Mouse (Mus musculus) gastrocnemius, postnatal 25 days (tissue): ENCODE measurements at regions not wholly inside any gene's neighbourhood (a gene's known extent, or its start where the extent isn't known, plus 50 kb on each side); places are given as distances from the start of the nearest gene placed in this dataset.

Source experiments
- DNase-seq: peaks from one replicate; pipeline ENCODE4 v3.0.0; 2022

DNA sequence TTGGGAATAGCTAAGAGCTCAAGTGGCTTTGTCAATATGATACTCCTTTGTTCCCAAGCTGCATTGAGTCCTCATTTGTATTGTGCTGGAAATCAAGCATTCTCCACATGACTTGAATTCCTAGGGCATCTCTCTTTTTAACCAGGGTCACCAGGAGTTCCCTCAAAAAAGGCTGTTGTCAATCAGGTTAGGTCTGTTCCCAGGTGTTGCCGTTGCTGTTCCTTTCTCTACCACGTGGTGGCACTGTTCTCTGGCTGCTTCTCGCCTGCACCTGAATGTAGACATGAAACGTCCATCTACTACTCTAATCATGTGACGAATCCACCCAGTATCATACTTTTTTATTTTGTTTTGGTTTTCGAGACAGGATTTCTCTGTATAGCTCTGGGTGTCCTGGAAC is 118.3 kb downstream of the S1pr1 start:
- no peak for DNase-seq

DNA sequence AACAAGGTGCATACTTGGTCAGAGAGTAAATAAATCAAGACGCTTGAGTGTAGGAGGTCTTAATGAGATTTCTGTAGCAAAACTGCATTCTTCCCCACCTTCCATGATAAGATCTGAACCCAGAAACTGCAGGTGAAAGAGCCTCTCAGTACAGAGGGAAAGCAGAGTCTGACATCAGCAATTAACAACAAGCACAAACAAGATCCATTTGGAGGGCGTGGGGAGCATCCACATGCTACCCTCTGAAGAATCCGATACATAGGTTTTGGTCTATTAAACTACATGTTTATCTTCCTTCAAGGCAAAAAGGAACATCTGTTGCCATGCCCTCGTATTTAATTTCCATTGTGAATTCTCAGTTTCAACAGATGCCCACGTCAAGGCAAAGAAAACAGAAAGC is 124.2 kb downstream of the S1pr1 start:
- no peak for DNase-seq

DNA sequence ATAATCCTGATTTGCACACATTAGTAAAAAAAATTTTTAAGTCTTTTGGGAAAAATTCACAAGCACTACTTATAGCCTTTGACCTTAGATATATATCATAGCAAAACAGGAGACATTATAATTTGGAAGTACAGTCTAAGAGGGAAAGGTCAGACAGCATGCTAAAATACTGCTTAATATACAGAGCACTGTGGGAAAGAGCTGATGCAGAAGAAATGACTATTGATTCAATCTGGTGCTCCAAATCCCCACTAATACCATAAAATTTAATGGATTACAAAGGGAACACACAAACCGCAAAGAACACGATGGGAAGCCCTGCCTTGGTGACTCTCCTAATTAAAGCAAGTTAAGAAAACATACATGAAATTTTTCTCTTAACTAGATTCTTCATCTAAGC is 126.3 kb downstream of the S1pr1 start:
- no peak for DNase-seq

DNA sequence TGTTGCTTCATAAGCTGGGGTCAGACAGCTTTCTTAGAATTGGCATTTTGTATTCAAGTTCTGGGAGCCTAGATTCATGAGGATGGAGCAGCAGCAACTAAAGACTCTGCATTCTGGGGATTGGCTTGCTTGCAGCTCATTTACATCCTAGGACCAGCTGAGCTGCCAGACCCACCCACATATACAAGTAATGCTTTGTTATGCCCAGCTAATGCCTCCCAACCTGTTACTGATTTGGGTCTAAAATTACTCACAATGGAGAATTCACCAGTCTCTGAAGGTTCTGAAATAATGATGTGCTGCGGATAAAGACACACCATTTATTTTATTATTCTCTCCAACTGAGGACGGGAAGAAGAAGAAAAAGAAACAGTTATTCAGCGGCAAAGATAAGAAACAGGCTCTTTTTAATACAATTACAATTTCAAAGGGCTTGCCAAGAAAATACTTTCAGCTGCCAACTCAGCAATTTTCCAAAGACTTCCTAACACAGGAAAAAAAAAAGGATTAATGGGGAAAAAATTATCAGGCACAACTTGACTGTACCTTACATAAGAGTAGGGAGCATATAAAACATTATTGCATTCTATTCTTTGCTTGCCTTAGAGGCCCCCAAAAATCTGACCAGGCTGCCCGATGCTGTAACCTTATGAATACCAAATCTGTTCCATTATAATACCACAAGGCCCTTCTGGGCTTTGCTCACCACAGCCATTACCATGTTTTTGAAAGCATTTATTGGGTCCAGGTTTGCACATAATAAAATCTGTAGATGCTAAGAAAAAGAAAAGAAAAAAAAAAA is 134.5 kb downstream of the S1pr1 start:
- DNase-seq = no peak

DNA sequence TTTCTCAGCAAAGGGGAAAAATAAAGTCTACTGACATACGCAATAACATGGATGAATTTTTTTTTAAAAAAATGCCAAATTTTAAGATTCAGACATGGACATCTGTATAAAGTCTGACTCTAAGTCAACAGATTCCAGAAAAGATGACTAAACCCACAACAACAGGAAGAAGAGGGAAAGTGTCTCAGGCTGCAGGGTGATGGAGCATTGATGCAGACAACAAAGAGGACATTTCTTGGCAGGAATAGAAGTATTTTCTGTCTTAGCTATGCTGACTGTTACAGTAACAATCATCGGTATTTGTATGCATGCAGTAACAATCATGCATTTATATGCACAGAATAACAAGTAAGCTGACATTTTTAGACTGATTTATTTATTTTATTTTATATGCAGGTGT is 139.5 kb downstream of the S1pr1 start:
- DNase-seq = no peak

DNA sequence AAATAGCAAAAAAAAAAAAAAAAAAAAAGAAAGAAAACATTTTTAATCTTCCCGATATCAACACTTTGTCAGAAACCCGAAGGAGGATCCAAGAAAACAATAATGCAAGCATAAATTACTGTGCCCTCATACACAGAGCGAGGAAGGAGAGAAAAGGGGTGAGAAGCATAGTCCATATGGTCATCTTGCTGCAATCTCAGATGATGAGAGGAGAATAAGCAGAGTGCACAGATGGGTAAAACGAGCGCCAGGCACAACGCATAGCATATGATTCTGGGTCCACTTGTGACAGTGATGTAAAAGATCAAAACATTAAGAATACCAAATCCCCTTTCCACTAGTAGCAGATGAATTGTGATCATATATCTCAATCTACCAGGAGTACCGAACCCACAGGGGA is 152.1 kb downstream of the S1pr1 start:
- DNase-seq = no peak

DNA sequence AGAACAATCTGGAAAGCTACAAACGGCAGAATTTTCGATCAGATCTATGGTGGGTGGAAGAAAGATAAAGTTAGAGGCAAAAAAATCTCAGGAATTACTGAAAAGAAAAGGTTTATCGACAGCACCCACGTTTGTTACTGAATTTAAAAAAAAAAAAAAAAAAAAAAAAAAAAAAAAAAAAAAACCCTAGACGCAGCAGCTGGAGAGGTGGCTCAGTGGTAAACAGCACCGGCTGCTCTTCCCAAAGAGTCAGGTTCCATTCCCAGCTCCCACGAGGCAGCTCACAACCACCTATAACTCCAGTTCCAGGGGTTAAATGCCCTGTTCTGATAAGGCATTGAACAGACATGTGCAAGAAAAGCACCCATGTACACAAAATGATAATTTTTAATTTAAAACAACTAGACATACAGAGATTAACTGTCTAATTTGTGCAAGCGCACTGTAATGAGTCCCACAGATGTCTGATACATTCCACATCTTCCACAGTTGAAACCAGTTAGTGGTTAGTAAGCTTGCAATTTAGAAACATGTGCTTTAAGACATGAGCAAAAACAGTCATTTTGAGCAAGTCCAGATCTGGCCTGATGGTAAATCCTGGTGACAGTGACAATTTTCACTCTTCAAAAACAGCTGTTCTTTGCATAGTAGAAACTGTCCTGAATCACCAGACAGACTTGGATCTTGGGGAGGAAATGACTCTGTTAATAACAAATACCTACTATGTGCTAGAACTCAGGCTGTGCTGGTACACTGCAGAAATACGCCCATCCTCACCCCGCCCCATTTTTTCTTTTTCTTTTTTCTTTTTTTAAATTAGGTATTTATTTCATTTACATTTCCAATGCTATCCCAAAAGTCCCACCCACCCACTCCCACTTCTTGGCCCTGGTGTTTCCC is 159.8 kb downstream of the S1pr1 start:
- no peak for DNase-seq

DNA sequence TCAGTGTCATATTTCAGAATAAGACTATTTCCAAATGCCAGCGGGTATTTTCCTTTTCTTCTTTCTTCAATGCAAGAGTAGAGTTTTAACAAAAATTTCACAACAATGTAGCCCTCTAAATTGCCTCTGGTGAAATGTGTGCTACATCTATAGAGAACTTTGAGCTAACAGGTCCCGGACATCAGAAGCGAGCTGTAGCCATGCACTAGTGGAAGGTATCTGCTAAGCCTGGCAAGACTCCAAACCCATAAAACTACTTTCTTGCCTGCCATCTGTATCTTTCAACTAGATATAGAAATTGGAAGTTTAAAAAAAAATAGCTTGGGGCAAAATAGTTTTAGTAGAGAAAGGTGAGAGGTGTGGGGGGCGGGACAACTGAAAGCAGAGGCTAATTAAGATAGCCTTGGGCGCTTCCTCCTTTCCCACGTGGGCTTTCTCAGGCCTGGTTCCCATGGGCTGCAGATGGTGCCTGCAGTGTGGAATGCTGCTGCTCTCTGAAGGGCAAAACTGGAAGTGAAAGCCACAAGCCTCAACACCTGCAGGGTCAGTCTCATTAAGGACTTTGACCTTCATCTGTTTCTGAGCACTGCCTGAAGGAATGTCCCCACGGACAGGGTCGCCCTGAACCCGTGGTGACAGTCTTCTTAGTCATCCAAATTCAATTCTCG is 160.9 kb downstream of the S1pr1 start:
- no peak for DNase-seq

DNA sequence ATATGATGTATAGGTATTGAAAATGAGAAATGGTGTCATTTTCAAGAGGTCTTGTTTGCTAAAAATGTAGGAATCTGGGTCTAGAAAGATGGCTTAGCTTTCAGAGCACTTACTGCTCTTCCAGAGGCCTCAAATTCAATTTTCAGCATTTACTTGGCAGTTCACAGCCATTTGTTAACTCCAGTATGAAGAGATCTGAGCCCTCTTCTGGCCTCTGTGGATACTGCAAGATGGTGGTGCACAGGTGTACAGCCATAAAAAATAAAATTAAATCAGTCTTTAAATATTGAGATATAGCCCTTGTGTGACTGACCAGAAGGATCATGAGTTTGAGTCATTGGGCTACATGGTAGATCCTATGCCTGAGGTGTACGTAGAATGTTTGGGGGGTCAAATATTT is 173.1 kb downstream of the S1pr1 start:
- no peak for DNase-seq

DNA sequence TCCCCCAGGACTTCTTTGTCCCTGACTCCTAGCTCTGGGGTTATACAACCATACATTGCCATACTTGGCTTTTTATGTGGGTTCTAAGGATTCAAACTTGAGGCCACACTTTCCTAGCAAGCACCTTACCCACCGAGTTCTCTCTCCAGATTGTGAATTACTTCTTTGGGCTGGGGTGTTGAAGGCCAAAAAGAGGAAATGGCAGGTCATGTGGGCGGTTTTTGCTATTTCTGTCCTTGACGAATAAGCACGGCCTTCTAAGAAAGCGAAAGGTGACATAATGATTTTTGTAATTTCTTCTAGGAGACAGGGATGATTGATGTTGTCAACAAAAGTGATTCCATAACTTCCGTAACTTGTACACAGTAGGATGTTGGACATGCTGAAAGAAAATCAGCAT is 176.5 kb downstream of the S1pr1 start:
- DNase-seq = no peak

DNA sequence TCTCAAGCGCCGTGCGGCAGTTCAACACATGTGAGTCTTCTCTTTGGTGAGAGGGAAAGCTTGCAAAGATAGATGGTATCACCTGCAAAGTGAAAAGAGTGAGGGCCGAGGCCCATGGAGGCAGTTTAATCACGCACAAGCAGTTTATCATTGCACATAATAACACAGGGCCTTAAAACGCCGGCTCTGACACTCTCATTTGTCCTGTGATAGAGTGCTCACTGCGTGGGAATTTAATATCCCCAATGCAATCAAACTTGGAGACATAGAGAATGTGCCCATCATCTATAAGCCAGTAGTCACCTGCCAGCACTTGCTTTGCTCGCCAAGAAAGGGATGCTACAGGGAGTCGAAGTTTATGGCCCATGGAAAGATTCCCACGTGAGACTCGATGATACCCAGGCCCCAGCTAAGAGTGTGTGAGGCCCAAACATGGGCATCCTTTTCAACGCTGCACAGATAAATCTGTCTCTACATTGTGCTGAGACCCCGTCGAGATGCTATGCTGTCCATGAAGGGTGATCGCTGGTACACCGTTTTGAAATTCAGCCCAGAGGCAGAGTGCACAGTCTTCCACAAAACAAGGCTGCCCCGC is 182.6 kb downstream of the S1pr1 start:
- DNase-seq = no peak

DNA sequence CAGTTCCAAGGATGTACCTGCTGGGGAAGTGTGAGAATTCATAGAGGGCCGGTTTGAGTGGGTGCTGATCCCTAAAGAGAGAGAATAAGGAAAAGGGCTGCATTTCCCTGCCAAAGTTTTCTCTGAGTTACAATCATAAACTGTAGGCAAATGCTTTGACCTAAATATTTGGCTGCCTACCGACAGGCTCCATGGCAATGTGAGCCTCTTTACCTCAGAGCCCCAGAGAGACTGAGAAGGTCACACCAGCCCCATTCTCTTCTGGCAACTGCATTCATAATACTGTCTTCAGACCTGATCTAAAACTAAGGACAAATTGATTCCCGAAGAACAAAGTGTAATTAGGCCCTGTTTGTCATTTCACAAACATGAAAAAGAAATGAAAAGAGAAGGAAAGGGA is 184.4 kb downstream of the S1pr1 start:
- DNase-seq = no peak

DNA sequence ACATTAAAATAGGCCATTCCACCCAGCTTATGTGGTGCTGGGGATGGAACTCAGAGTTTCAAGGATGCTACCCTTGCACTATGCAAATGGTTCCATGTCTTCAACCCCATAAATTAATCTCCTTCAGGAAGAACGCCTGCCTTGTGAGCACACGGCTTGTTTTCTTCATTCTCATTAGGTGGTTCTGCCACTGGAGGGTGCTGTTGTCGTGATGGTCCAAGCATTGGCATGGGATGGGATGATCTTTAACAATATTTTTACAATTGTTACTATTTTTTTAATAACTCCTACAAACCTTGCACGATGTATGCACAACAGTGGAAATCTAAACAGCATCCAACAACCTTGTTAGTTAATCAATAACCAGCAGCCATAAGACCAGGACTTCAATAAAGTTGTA is 185.0 kb downstream of the S1pr1 start:
- DNase-seq = no peak

DNA sequence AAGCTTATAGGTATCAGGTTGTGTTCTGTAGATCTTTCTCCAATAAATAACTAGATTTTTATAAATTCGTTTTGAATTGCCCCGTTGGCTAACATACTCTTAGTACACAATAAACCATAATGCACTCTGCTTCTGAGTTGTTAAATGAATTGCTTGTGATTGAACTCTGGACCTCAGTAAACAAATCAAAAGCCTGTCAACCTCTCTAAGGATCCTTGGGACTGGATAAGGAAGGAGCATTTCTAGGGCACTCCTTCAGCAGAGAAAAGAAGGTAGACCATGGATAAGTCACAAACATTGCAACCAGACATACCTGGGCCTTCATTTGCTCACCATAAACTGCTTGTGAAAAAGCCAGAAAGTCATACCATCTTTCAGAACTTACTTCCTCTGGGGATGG is 191.4 kb downstream of the S1pr1 start:
- DNase-seq = no peak

DNA sequence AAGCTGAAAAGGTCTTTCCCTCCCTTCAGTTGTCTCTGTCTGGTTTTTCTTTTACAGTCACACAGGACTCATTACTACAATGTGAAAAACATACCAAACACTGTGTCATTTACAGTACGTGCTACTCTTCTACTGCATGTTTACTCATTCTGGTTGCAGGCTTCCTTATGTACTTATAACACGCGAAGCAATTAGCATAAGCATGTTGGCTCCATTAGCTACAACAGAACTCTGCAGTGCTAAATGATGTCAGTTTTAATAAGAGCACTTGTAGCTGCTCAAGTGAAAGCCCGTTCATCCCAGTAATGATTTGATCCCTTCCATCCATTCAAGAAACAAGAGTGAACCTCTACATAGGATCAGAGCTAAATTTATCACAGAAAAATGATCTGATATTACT is 199.2 kb downstream of the S1pr1 start:
- no peak for DNase-seq

DNA sequence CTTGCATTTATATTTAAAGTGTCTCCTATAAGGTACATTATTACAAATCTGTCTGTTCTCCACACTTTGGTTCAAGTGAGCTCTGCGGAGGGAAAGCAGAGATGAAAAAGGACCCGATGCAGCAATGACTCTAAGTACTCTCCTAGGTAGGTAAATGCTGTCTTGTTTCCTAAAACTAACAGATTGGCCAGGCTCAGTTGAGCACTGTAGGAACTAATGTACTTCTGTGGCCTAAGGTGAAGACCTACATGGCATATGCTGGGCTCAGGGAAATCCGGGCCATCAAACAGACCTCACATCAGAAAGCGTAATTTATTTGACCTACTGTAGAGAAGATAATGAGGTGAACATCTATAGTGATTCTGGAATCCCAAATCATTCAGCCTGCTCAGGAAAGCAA is 205.2 kb downstream of the S1pr1 start:
- no peak for DNase-seq

DNA sequence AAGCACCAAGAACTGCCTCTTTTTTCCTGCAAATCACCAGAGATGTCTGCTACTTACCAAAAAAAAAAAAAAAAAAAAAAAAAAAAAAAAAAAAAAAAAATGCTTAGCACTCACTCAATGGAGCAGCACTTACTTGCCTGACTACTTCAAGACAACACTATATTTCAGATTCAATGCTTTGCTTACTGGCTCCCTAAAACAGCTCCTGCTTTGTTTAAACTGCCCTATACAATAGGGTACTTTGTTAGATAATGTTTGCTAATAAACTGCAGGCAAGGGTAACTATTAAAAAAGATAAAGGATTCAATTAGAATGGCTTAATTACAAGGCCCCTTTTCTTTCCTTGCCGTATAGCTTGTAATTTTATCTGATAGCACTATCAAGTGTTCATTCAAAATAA is 217.5 kb downstream of the S1pr1 start:
- no peak for DNase-seq

DNA sequence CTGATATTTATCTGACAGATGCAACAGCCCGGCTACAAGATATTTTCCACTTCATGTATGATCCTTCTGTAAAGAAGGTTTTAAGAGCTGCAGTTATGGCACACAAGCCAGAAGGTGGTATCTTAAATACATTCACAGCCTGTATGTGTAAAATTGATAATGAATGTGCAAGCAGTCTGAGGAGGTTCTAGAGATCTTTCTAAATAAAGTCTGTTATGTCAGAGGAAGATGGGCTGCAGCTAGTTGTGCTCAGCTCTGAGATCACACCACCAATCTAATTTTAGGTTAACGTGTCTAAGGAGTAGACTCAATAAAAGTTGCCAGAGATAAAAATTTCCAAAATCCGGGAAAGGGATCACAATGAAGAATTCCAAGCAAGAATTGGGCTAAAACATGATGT is 218.8 kb downstream of the S1pr1 start:
- no peak for DNase-seq

DNA sequence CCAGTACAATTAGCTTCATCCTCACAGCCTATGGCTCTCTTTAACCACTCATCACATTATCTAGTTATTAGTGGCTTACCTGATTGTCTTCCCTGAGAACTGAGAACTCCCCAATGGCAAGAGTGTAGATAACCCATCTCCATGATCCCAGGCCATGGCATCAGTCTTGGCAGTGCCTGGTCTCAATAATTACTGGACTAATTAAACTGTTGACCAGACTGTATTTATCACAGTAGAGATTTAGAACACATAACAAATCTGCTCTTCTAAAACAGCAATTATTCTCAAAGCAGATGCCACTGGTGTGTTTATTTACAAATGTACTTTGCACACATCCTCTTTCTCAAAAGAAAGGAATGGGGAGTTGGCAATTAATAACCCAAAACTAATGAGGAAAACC is 219.2 kb downstream of the S1pr1 start:
- DNase-seq = no peak

DNA sequence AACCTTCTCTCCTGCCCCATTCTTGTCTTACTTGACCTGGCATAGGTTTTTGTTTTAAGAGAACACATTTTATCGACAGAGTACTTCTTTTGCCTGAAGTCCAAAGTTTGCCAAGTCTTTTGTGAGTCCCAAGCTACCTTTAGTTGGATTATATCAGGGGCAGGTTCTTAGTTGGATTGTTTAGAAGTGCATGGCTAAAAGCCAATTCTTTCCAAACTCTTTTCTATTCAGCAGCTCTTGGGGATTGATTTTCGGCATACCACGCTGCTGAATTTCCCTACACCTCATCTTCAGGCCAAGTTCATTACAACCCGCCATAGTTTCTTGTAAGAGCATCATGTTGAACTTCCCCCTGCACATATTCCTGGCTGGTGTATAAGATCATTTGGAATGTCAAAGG is 245.9 kb downstream of the S1pr1 start:
- no peak for DNase-seq

DNA sequence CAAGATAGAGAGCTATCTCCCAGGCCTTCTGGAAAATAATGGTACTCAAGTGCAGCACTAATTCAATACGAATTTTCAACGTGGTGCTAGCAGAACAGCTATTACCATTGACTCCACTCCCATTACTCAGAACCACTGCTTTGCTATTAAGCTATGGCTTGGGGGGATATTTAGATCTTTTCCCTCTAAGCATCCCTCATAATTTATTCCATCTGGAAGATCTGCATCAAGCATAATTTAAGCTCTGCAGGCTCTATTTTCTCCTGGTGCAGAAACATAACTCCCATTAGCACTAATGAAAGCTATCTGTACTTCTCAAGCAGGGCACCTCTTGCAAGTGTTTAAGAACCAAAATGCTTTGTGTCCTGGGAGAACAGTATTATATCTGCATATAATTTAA is 247.0 kb downstream of the S1pr1 start:
- DNase-seq = no peak

DNA sequence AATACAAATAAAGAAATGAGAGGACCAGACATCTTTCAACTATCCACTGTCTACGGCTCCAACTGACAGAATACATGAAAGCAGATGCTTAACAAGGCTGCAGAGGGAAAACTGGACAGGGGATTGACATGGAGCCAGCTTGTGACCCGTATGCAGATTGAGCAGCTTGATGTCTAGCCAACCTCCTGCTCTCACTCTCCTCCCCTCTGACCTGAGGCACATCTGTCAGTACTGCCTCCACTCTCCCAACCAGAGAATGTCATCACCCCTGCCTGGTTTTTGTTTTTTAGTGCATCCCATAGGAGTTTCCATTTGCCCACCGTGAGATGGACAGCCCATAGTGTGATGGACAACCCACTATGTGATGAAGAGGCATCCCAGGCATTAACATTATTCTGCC is 252.2 kb downstream of the S1pr1 start:
- DNase-seq = no peak
